Mouse (Mus musculus) right cerebral cortex, postnatal 36 days (tissue): ENCODE measurements at regions not wholly inside any gene's neighbourhood (a gene's known extent, or its start where the extent isn't known, plus 50 kb on each side); places are given as distances from the start of the nearest gene placed in this dataset.

ENCODE experiments used
- DNase-seq, 2 experiments: peaks; one replicate each; pipeline ENCODE4 v3.0.0; 2022; ENCODE audit warnings: low spot score in 2 of 2, mixed read lengths in 1 of 2

DNA sequence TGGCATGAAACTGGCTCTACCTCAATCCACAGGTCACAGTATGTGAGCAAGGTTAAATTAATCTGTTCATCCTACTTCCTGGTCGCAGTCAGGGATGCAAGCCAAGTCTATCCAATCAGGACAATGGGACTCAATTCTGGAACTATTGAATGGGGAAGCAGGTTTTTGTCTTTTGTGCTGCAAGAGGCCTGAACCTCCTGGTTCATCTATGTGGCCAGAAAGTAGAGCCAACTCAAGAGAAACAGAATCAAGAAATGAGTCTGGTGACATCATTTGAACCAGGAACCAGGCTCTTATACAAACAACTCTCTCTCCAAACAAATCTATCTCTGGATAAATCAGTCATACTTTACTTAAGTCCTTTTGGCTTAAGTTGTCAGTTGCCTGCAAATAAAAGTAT, 294.7 kb upstream of the Usp25 start:
- DNase-seq = no peak

DNA sequence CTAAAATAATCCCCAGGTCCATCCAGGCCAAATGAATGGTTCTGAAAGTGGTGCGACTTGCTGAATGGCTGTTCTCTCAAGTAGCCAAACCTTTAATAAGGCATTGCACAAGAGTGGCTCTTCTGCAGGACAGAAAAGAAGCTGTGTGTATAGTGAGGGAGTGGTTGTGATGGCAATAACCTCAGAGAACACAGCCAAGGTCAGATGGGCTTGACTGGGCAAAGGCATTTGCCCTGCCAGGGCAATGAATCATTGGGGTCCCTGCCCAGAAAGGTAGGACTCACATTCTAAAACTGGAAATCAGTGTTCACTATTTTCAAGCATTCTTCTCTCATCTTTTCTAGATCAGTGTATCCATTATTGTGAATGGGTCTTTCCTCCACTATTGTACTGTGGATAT, 295.4 kb upstream of the Usp25 start:
- no peak for DNase-seq

- no peak for DNase-seq
Measured at GRCm38 (mm10) chr16:76694913-76695312, 318.6 kb upstream of the Usp25 start.

DNA sequence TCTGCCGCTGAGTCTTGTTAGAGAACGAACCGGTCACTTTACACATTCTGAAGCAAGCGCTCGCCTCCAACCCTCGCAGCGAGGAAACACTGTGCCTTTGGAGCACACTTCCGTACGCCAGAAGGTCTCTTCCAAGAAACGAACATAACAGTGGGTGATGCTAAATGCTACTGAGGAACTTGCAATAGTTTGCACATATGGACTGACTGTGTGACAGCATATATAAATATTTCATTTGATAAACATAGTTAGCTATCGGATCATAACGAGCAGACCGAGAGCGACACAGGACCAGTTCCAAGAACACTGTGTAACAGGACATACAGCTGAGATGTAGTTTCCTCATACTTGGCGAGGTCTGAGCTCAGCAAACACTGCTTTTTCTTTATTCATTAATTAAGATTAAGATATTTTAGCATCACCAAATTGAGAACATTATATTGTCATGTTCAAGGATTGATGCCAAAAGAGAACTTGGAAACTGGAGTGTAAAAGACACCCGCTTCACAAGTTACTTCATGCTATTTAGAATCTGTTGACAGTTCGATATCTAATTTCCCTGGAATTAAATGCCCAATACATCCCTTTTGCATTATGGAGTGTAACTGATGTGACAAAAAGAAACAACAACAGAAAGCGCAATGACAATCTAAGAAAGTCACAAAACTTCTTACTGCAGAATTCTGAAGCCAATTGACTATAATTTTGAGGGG, 314.3 kb upstream of the Nrip1 start:
- peak in 1 of 2 experiments; percentile 6 for DNase-seq

DNA sequence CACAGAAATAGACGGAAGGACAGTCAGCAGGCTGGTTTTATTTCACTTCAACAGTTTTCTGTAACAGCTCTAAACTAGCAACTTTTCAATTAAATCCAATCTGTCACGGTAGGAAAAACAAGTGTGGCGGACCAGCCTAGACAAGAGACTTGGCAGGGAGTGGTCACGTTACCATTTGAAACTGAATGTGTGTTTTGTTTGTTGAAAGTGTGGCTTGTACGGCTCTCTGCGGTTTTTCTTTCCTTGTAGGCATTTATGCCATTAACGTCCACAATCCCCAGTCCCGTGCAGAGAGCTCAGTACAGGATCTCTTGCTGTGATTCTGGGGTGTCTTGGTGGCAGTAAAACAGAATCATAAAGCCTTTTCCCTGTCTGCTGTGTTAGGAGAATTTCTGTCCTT, 311.9 kb upstream of the Nrip1 start:
- DNase-seq = no peak

GRCm38 (mm10) chr16:76680061-76680911, 306.7 kb upstream of the Nrip1 start:
- DNase-seq = peak in 1 of 2 experiments; percentile 25

- DNase-seq = no peak
Measured at GRCm38 (mm10) chr16:76678885-76679284, 305.3 kb upstream of the Nrip1 start.

GRCm38 (mm10) chr16:76669795-76670194, 296.2 kb upstream of the Nrip1 start:
- DNase-seq = no peak

GRCm38 (mm10) chr16:76667046-76667445, 293.4 kb upstream of the Nrip1 start:
- no peak for DNase-seq

DNA sequence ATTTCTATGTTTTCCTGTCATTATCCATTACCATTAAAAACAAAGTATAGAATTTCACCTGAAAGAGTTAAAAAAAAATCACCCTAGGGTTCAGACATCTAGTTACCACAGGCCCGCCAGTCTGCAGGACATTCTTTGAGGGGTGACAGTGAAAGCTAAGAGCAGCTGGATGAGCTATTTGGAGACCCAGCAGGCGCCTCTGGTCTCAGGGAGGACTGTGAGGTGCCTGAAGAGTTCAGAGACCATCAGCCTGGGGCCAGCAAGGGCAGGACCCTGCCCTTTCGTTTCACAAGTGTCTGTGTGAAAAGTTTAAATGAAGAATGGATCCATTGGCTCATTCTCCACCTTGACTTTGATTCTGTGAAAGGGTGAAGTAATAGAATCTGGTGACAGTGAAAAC, 281.5 kb upstream of the Nrip1 start:
- DNase-seq = no peak

- DNase-seq = no peak
Measured at GRCm38 (mm10) chr16:76644281-76644680, 270.7 kb upstream of the Nrip1 start.

DNA sequence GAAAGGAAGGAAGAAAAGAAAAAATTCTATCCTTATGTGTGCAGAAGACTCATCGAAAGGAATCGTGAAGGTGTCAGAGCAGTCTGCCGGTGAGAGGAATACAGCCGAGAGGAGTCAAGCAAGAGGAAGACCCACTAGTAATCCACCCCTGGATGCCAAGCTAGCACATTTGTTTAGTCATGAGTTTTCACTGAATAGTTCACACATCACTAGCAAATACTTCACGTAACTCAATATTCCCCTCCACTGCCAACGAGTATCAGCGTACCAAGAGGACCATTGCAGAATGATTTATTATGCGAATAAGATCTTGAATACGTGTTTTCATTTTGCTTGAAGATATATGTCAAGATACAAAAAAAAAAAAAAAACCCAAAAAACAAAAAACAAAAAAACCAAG, 270.2 kb upstream of the Nrip1 start:
- DNase-seq = no peak

GRCm38 (mm10) chr16:76635169-76635568, 261.5 kb upstream of the Nrip1 start:
- no peak for DNase-seq

DNA sequence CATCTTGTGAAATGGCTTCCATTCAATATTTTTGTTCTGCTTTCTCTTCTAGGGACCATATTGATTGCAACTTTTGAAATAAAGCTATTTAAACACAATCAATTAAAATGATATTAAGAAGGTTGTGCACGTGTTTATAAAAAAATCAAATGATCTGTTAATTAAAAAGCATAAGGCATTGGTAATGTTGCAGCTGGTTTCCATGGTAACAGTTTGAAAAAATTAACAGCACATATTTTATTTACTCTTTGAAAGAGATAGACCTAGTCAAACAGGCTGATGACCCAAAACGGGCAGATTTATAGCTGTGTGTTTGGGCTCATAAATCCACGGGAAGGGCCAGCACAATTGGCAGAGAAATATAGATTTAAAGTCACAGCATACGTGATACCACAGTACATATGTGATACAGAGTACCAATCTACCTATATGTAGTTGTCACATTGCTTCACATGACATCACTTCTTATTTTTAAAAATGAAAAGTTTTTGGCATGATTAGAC, 260.6 kb upstream of the Nrip1 start:
- no peak for DNase-seq

DNA sequence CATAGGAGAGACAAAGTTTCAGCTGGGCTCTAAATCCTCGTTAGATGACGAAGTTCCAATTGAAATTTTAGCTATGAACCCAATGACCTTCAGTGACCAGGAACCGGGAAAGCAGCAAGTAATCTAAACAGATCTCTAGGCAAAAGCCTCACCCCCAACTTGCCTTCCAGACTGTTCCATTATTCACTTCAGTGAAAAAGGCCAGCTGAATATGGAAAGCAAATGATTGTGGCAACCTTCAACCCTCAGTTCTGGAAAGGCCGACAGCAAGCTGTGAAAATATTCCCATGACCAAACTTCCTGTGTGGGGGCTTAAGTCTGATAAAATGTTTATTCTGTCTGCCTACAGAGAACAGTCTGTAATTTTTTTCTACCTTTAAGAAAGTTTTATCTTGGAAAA, 252.5 kb upstream of the Nrip1 start:
- no peak for DNase-seq

- peak in 1 of 2 experiments; percentile 1 for DNase-seq
Measured at GRCm38 (mm10) chr16:76621715-76622114, 248.1 kb upstream of the Nrip1 start.

GRCm38 (mm10) chr16:76618295-76618694, 244.7 kb upstream of the Nrip1 start:
- DNase-seq = peak in 1 of 2 experiments; percentile 8

GRCm38 (mm10) chr16:76611061-76611460, 237.4 kb upstream of the Nrip1 start:
- no peak for DNase-seq

GRCm38 (mm10) chr16:76604914-76605313, 231.3 kb upstream of the Nrip1 start:
- no peak for DNase-seq

DNA sequence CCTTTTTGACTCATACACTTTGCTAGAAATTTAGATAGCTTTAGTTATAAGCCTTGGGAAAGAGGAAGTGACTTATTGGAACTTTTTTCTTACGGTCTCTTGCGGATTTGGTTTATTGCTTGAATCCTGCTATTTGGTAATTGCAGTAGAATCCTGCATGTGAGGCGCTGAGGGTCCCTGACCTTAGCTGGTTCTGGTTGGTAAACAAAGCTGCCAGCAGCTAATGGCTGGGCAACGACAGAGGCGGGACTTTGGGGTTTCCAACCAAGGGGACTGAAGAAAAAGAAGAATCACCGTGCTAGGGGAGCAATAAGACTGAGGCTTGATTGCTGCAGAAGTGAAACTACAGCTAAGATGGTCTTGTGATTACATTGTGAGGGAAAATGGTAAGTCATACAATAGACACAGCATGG, 230.2 kb upstream of the Nrip1 start:
- no peak for DNase-seq

- no peak for DNase-seq
Measured at GRCm38 (mm10) chr16:76603431-76603830, 229.8 kb upstream of the Nrip1 start.

- DNase-seq = no peak
Measured at GRCm38 (mm10) chr16:76600131-76600530, 226.5 kb upstream of the Nrip1 start.
